Mouse (Mus musculus): ENCODE results near the gene Gpr25. TPM values are rescaled to one million over a fixed set of nuclear protein-coding genes. Genes with fewer than 3 reads are reported as not detected.

The Gpr25 gene
- polyA plus RNA-seq, 1 experiment from 2014 or later = not detected

GRCm38 (mm10) chr1:136247393-136247792, 13.3 kb downstream of the Gpr25 start:
- DNase-seq (ENCODE audit: low spot score) = no peak
- no peaks in the 10 kb centered on the region for H3K4me1 ChIP-seq (ENCODE audit: control insufficient read depth, insufficient read depth, low read length)
- H3K36me3 ChIP-seq (ENCODE audit: control insufficient read depth, insufficient read depth, low read length) = no peaks in the 10 kb centered on the region
- no peak overlapping the region for H3K27ac ChIP-seq (replicated peaks; ENCODE audit: low read depth, low read length)
- no peak overlapping the region for H3K4me3 ChIP-seq (ENCODE audit: low read depth, low read length)
- H3K4me2 ChIP-seq (ENCODE audit: low read depth, severe bottlenecking) = no peak overlapping the region
- no peaks in the 10 kb centered on the region for H3K9me3 ChIP-seq (ENCODE audit: control insufficient read depth, low read length)
- H3K9ac ChIP-seq (ENCODE audit: low read length) = no peak overlapping the region
- ATAC-seq (ENCODE audit: insufficient number of reproducible peaks, low FRiP score, low TSS enrichment, low read depth) = no peak
- 78% methylated on average over 5 of the region's 5 CpGs for WGBS
- no peaks in the 10 kb centered on the region for H3K27me3 ChIP-seq (ENCODE audit: control insufficient read depth, insufficient read depth, low read length)

GRCm38 (mm10) chr1:136244469-136244868, 16.2 kb downstream of the Gpr25 start:
- H3K36me3 ChIP-seq (ENCODE audit: control insufficient read depth, insufficient read depth, low read length) = no peaks in the 10 kb centered on the region
- H3K27me3 ChIP-seq (ENCODE audit: control insufficient read depth, insufficient read depth, low read length) = no peaks in the 10 kb centered on the region
- 88% methylated on average over 5 of the region's 5 CpGs for WGBS
- H3K4me2 ChIP-seq (ENCODE audit: low read depth, severe bottlenecking) = no peak overlapping the region
- H3K4me1 ChIP-seq (ENCODE audit: control insufficient read depth, insufficient read depth, low read length) = no peaks in the 10 kb centered on the region
- no peak overlapping the region for H3K9ac ChIP-seq (ENCODE audit: low read length)
- ATAC-seq (ENCODE audit: insufficient number of reproducible peaks, low FRiP score, low TSS enrichment, low read depth) = no peak
- no peaks in the 10 kb centered on the region for H3K9me3 ChIP-seq (ENCODE audit: control insufficient read depth, low read length)
- no peak overlapping the region for H3K27ac ChIP-seq (replicated peaks; ENCODE audit: low read depth, low read length)
- H3K4me3 ChIP-seq (ENCODE audit: low read depth, low read length) = no peak overlapping the region
- DNase-seq (ENCODE audit: low spot score) = no peak

- no peak overlapping the region for H3K9ac ChIP-seq (ENCODE audit: low read length)
- H3K27me3 ChIP-seq (ENCODE audit: control insufficient read depth, insufficient read depth, low read length) = no peaks in the 10 kb centered on the region
- 88% methylated on average over 7 of the region's 7 CpGs for WGBS
- no peaks in the 10 kb centered on the region for H3K36me3 ChIP-seq (ENCODE audit: control insufficient read depth, insufficient read depth, low read length)
- ATAC-seq (ENCODE audit: insufficient number of reproducible peaks, low FRiP score, low TSS enrichment, low read depth) (no peak), DNase-seq (ENCODE audit: low spot score) (no peak)
- H3K4me1 ChIP-seq (ENCODE audit: control insufficient read depth, insufficient read depth, low read length) = no peaks in the 10 kb centered on the region
- no peaks in the 10 kb centered on the region for H3K9me3 ChIP-seq (ENCODE audit: control insufficient read depth, low read length)
- no peak overlapping the region for H3K27ac ChIP-seq (replicated peaks; ENCODE audit: low read depth, low read length)
- no peak overlapping the region for H3K4me2 ChIP-seq (ENCODE audit: low read depth, severe bottlenecking)
- no peak overlapping the region for H3K4me3 ChIP-seq (ENCODE audit: low read depth, low read length)
Observed at GRCm38 (mm10) chr1:136241801-136242200, 18.9 kb downstream of the Gpr25 start.

GRCm38 (mm10) chr1:136238495-136238894, 22.2 kb downstream of the Gpr25 start:
- no peak overlapping the region for H3K9ac ChIP-seq (ENCODE audit: low read length)
- ATAC-seq (ENCODE audit: insufficient number of reproducible peaks, low FRiP score, low TSS enrichment, low read depth) = no peak
- WGBS = 88% methylated on average over 4 of the region's 4 CpGs
- H3K4me2 ChIP-seq (ENCODE audit: low read depth, severe bottlenecking) = no peak overlapping the region
- H3K27me3 ChIP-seq (ENCODE audit: control insufficient read depth, insufficient read depth, low read length) = no peaks in the 10 kb centered on the region
- H3K4me1 ChIP-seq (ENCODE audit: control insufficient read depth, insufficient read depth, low read length) = 0 out of 2 replicates have a peak, but pooled peaks cover 2% of the 10 kb centered on the region
- no peak overlapping the region for H3K27ac ChIP-seq (replicated peaks; ENCODE audit: low read depth, low read length)
- no peak for DNase-seq (ENCODE audit: low spot score)
- no peak overlapping the region for H3K4me3 ChIP-seq (ENCODE audit: low read depth, low read length)
- no peaks in the 10 kb centered on the region for H3K9me3 ChIP-seq (ENCODE audit: control insufficient read depth, low read length)
- H3K36me3 ChIP-seq (ENCODE audit: control insufficient read depth, insufficient read depth, low read length) = no peaks in the 10 kb centered on the region

GRCm38 (mm10) chr1:136234595-136235092, 26.0 kb downstream of the Gpr25 start:
- Histone ChIP-seq H3K4me2 (ENCODE audit: low read depth, severe bottlenecking) (peak overlapping the region; percentile 80), H3K36me3 (ENCODE audit: control insufficient read depth, insufficient read depth, low read length) (no peaks in the 10 kb centered on the region), H3K27ac (replicated peaks; ENCODE audit: low read depth, low read length) (no peak overlapping the region; the same call in 1 of the 2 replicates), H3K9me3 (ENCODE audit: control insufficient read depth, low read length) (no peaks in the 10 kb centered on the region), H3K4me3 (ENCODE audit: low read depth, low read length) (peak overlapping the region; percentile 73), H3K27me3 (ENCODE audit: control insufficient read depth, insufficient read depth, low read length) (no peaks in the 10 kb centered on the region), H3K9ac (ENCODE audit: low read length) (peak overlapping the region; percentile 82), H3K4me1 (ENCODE audit: control insufficient read depth, insufficient read depth, low read length) (peaks cover 30% of the 10 kb centered on the region)
- DNase-seq (ENCODE audit: low spot score) (no peak), ATAC-seq (ENCODE audit: insufficient number of reproducible peaks, low FRiP score, low TSS enrichment, low read depth) (no peak)
- WGBS = 3% methylated on average over 9 of the region's 9 CpGs

- ATAC-seq (ENCODE audit: insufficient number of reproducible peaks, low FRiP score, low TSS enrichment, low read depth) (peak; percentile 84), DNase-seq (ENCODE audit: low spot score) (peak; percentile 90)
- Histone ChIP-seq H3K27ac (replicated peaks; ENCODE audit: low read depth, low read length) (peak within 1 kb of the TSS; percentile 70), H3K27me3 (ENCODE audit: control insufficient read depth, insufficient read depth, low read length) (no peaks in the 10 kb centered on the region), H3K36me3 (ENCODE audit: control insufficient read depth, insufficient read depth, low read length) (no peaks in the 10 kb centered on the region), H3K4me2 (ENCODE audit: low read depth, severe bottlenecking) (peak within 1 kb of the TSS; percentile 80), H3K9me3 (ENCODE audit: control insufficient read depth, low read length) (no peaks in the 10 kb centered on the region), H3K4me1 (ENCODE audit: control insufficient read depth, insufficient read depth, low read length) (peaks cover 36% of the 10 kb centered on the region), H3K4me3 (ENCODE audit: low read depth, low read length) (peak within 1 kb of the TSS; percentile 73), H3K9ac (ENCODE audit: low read length) (peak within 1 kb of the TSS; percentile 82)
- under 1% methylated on average over 49 of the region's 51 CpGs for WGBS
Observed at GRCm38 (mm10) chr1:136233892-136234594, 26.6 kb downstream of the Gpr25 start, which contains the start of gene Inava. Inava (minus strand) TSS chr1:136234264.

GRCm38 (mm10) chr1:136232986-136233790, 27.5 kb downstream of the Gpr25 start:
- peak overlapping the region; percentile 80 for H3K4me2 ChIP-seq (ENCODE audit: low read depth, severe bottlenecking)
- H3K9me3 ChIP-seq (ENCODE audit: control insufficient read depth, low read length) = no peaks in the 10 kb centered on the region
- ATAC-seq (ENCODE audit: insufficient number of reproducible peaks, low FRiP score, low TSS enrichment, low read depth) = peak; percentile 27; the same call in 1 of the 2 replicates
- H3K27me3 ChIP-seq (ENCODE audit: control insufficient read depth, insufficient read depth, low read length) = no peaks in the 10 kb centered on the region
- H3K36me3 ChIP-seq (ENCODE audit: control insufficient read depth, insufficient read depth, low read length) = no peaks in the 10 kb centered on the region
- peak overlapping the region; percentile 23; the same call in 1 of the 2 replicates for H3K27ac ChIP-seq (replicated peaks; ENCODE audit: low read depth, low read length)
- DNase-seq (ENCODE audit: low spot score) = peak; percentile 63
- peak overlapping the region; percentile 82 for H3K9ac ChIP-seq (ENCODE audit: low read length)
- peaks cover 43% of the 10 kb centered on the region for H3K4me1 ChIP-seq (ENCODE audit: control insufficient read depth, insufficient read depth, low read length)
- WGBS = under 1% methylated on average over 23 of the region's 23 CpGs
- peak overlapping the region; percentile 73 for H3K4me3 ChIP-seq (ENCODE audit: low read depth, low read length)

GRCm38 (mm10) chr1:136232285-136232926, 28.3 kb downstream of the Gpr25 start:
- Histone ChIP-seq H3K4me3 (ENCODE audit: low read depth, low read length) (peak overlapping the region; percentile 73), H3K4me1 (ENCODE audit: control insufficient read depth, insufficient read depth, low read length) (peaks cover 43% of the 10 kb centered on the region), H3K27ac (replicated peaks; ENCODE audit: low read depth, low read length) (no peak overlapping the region), H3K4me2 (ENCODE audit: low read depth, severe bottlenecking) (peak overlapping the region; percentile 80), H3K27me3 (ENCODE audit: control insufficient read depth, insufficient read depth, low read length) (no peaks in the 10 kb centered on the region), H3K36me3 (ENCODE audit: control insufficient read depth, insufficient read depth, low read length) (no peaks in the 10 kb centered on the region), H3K9me3 (ENCODE audit: control insufficient read depth, low read length) (no peaks in the 10 kb centered on the region), H3K9ac (ENCODE audit: low read length) (peak overlapping the region; percentile 82)
- 3% methylated on average over 9 of the region's 9 CpGs for WGBS
- ATAC-seq (ENCODE audit: insufficient number of reproducible peaks, low FRiP score, low TSS enrichment, low read depth) (no peak), DNase-seq (ENCODE audit: low spot score) (peak; percentile 50)

All from limb, embryonic 11.5 days (tissue).